Mouse (Mus musculus): ENCODE data around the gene Xab2.

DNA sequence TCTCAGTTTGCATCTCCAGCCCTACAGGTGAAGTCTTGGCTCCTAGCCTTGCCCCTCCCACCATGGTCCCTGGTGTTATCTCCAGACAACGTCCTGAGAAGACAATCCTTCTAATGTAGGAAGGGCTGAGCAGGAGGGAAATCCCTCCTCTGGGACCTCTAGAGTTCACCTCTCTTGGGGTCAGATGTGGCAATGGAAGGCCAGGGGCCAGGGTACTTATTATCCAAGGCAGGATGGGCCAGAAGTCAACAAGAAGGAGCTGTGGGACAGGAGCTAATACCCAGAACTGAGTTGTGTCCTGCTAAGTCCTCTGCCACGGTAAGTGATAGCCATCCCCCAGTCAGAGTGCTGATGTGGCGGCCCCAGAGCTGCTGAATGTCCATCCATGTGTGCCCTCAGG, 34.4 kb upstream of the Xab2 start, which contains the start of gene Retn:
- no peak for TF ChIP-seq CTCF (IDR thresholded peaks at IDR 0.05; ENCODE audit: borderline replicate concordance, control insufficient read depth, extremely low read depth, insufficient read depth, low read length, poor library complexity)
- TF ChIP-seq POLR2A (IDR thresholded peaks at IDR 0.05; ENCODE audit: control insufficient read depth, extremely low read depth, insufficient read depth, low read length, poor library complexity): no peak

Data from thymus, adult 2 months (tissue).